Mouse (Mus musculus) intestine, embryonic 16.5 days (tissue): ENCODE measurements around the gene Tbx19. TPM values are rescaled to one million over a fixed set of nuclear protein-coding genes. Genes with fewer than 3 reads are reported as not detected.

Experiments used
- ATAC-seq: fragments of 200-750 bp; cut with Nextera tagmentation; 2 replicates; pipeline ENCODE4 v1.8.0; 2017; ENCODE audit warnings: moderate TSS enrichment, moderate library complexity
- H3K27ac ChIP-seq: fragments of 300-500 bp; sonication (generic); 2 replicates; pipeline ENCODE4 v1.5.1; 2014; ENCODE audit warnings: mild to moderate bottlenecking, low read length
- H3K27me3 ChIP-seq: fragments of 300-500 bp; sonication (generic); replicated peaks from 2 replicates; pipeline ENCODE4 v1.6.1; 2014; ENCODE audit warnings: low read length, control low read depth, mixed read lengths; ENCODE audit not compliant: control insufficient read depth, insufficient read depth
- H3K36me3 ChIP-seq: fragments of 300-500 bp; sonication (generic); 2 replicates; pipeline ENCODE4 v1.6.1; 2014; ENCODE audit warnings: low read length, control low read depth; ENCODE audit not compliant: control insufficient read depth, insufficient read depth
- H3K4me1 ChIP-seq: fragments of 300-500 bp; sonication (generic); 2 replicates; pipeline ENCODE4 v1.6.1; 2014; ENCODE audit warnings: low read length, control low read depth, mixed read lengths; ENCODE audit not compliant: control insufficient read depth, insufficient read depth
- H3K4me2 ChIP-seq: fragments of 300-500 bp; sonication (generic); 2 replicates; pipeline ENCODE4 v1.6.1; 2014; ENCODE audit warnings: low read depth, low read length, control low read depth
- H3K4me3 ChIP-seq: fragments of 300-500 bp; sonication (generic); 2 replicates; pipeline ENCODE4 v1.5.1; 2014; ENCODE audit warnings: mild to moderate bottlenecking, low read length
- H3K9ac ChIP-seq: fragments of 300-500 bp; sonication (generic); 2 replicates; pipeline ENCODE4 v1.6.1; 2014; ENCODE audit warnings: low read depth, low read length
- H3K9me3 ChIP-seq: fragments of 300-500 bp; sonication (generic); 2 replicates; pipeline ENCODE4 v1.6.1; 2016; ENCODE audit warnings: low read length, control low read depth; ENCODE audit not compliant: control insufficient read depth
- WGBS: fragments of 180-500 bp; shearing (Covaris S2); extraction: QIAGEN DNeasy Blood & Tissue Kit; methylation state at CpG from one replicate; pipeline ENCODE4 v1.1.7; 2014; 5-methylcytosine and 5-hydroxymethylcytosine counted together
- polyA plus RNA-seq: library from polyadenylated mRNA; unstranded; fragments of >200 nt; fragmentation: Nextera tagmentation; extraction: Ambion mirVana; gene quantifications from 2 replicates; pipeline ENCODE4 v1.2.1, GENCODE M21; 2015

Tbx19 gene
- not detected in 2 replicates for polyA plus RNA-seq

DNA sequence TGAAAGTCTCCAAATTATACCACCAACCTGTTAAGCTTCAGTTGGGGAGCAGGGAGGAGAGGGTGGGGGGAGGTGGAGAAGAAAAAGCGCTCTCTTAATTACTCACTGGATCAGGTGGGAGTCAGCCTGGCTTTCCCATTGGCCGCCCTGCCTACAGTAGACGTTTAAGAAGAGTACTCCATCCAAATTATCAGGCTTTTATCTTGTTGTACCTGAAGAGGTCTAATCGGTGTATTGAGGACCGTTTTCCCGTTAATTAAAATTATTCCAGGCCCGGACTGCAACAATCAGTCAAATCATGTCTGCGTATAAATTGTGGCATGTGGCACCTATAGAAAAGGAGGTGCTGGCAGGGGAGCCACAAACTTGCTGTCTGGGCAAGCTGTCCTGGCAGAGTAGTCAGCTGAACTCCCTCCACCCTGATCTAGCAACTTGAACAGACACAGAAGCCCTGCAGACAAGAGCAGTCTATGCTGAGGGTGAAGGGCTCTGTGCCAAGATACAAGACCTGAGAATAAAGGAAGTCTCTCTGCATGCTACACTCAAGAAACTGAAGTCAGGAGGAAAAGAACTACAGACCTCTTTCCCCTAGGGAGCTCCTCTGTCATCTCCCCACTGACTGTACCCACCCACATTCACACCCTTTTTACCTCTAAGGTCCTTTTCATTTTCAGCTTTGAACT lies at the start of gene Tbx19:
Gene Tbx19, minus strand, starts transcription at position 51 of the 683 bp plus-strand sequence.
- H3K9ac ChIP-seq = no peak within 1 kb of the TSS
- H3K27me3 ChIP-seq = no peaks in the 10 kb centered on the region
- 85% methylated on average over 8 of the region's 8 CpGs for WGBS
- no peak for ATAC-seq
- H3K4me2 ChIP-seq = no peak within 1 kb of the TSS
- H3K36me3 ChIP-seq = no peaks in the 10 kb centered on the region
- H3K4me1 ChIP-seq = no peaks in the 10 kb centered on the region
- H3K4me3 ChIP-seq = no peak within 1 kb of the TSS
- no peak within 1 kb of the TSS for H3K27ac ChIP-seq
- 0 out of 2 replicates have a peak, but pooled peaks cover 3% of the 10 kb centered on the region for H3K9me3 ChIP-seq

DNA sequence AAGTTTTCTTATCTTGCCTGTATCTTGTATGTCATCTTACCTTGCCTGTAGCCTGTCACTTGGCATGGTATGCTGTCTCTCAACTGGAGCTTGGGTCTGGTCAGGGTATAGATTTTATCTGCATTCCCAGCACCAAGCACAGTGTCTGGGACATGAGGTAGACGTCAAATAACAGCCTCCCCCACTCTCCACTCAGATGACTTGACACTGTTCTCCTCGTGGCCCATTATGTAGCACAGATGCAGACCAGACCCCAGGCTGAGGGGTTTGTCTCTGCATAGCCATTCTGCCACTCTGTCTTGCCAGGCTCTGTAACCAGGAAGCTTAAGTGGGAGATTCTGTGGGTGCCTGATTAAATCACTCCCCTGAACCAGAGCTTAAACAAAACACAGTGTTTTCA lies 45.0 kb upstream of the Tbx19 start:
- H3K4me2 ChIP-seq = no peak overlapping the region
- H3K4me1 ChIP-seq = peaks cover 2% of the 10 kb centered on the region; the same call in 1 of the 2 replicates
- H3K36me3 ChIP-seq = no peaks in the 10 kb centered on the region
- 27% methylated on average over 2 of the region's 2 CpGs for whole genome bisulfite sequencing
- H3K9me3 ChIP-seq = no peaks in the 10 kb centered on the region
- ATAC-seq = no peak
- H3K27me3 ChIP-seq = no peaks in the 10 kb centered on the region
- H3K4me3 ChIP-seq = no peak overlapping the region
- no peak overlapping the region for H3K9ac ChIP-seq
- H3K27ac ChIP-seq = no peak overlapping the region

DNA sequence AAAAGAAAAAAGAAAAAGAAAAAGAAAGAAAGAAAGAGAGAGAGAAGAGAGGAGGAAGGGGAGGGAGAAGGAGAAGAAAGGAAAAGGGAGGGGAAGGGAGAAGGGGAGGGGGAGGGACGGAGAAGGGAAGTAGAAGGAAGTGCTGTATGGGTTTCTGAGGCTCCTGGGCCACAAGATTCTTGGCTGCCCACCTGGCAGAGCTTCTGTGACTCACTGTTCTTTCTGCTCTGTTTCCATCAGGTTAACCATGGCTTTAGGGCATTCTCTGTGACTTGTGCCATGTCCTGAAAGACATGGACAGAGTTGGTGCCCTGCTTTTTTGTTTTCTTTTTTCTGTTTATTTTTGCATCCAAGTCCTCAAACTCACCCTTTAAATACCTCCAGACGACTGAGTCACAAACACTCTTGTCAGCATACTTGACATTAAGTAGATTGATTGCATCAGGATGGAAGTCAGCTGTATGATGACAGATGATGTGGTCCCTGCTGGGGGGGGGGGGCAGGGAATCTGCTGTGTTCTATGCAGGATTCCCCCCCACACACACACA lies 43.0 kb upstream of the Tbx19 start:
- Histone ChIP-seq H3K4me3 (no peak overlapping the region), H3K27me3 (no peaks in the 10 kb centered on the region), H3K27ac (no peak overlapping the region), H3K9me3 (no peaks in the 10 kb centered on the region), H3K9ac (no peak overlapping the region), H3K4me2 (no peak overlapping the region), H3K4me1 (peaks cover 2% of the 10 kb centered on the region; the same call in 1 of the 2 replicates), H3K36me3 (no peaks in the 10 kb centered on the region)
- no peak for ATAC-seq
- WGBS = 55% methylated on average over 2 of the region's 2 CpGs

DNA sequence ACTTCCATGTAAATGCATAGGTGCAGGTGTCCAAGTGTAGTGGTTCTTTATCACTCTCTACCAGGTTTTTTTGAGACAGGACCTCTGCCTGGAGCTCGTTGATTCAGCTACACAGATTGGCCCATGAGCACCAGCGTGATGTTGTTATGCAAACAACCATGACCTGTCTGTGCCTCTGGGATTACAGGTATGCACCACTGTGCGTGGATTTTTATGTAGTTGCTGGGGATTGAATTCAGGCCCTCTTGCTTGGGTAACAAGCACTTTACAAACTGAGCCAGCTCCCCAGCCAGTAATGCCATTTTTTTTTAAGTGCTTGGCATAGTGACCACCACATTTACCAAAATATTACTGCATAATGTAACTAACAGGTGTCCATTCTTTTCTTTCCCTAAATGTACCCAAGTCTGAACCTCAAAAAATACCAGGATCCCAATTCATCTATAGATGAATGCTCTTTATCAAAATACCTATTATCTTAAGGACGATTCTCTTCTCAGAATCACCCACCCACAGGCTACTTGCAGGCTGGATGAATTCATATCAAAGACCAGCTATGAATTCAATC lies 41.0 kb upstream of the Tbx19 start:
- Histone ChIP-seq H3K4me3 (no peak overlapping the region), H3K27ac (no peak overlapping the region), H3K36me3 (no peaks in the 10 kb centered on the region), H3K4me2 (no peak overlapping the region), H3K27me3 (no peaks in the 10 kb centered on the region), H3K9me3 (no peaks in the 10 kb centered on the region), H3K4me1 (peaks cover 6% of the 10 kb centered on the region; the same call in 1 of the 2 replicates), H3K9ac (no peak overlapping the region)
- WGBS = 74% methylated on average over 4 of the region's 4 CpGs
- no peak for ATAC-seq

DNA sequence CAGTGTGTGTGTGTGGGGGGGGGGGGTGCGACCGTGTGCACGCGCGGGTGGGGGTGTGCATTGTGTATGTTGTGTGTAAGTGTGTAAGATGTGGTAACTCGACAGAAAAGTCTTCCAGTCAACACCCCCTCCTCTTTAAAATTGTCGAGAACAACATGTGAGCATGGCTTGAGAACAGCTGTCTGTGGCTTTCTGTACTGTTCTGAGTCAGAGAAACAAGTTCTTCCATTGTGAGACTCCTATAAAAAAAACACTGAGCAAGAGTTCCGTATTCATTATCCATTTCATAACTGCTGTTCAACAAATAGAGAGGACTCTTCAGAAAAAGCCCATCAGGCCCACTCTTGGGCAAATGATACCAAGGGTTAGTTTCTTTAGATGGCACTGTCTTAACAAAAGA lies 40.2 kb upstream of the Tbx19 start:
- H3K4me1 ChIP-seq = peaks cover 6% of the 10 kb centered on the region; the same call in 1 of the 2 replicates
- H3K9me3 ChIP-seq = no peaks in the 10 kb centered on the region
- no peak overlapping the region for H3K27ac ChIP-seq
- H3K27me3 ChIP-seq = no peaks in the 10 kb centered on the region
- H3K4me2 ChIP-seq = no peak overlapping the region
- 73% methylated on average over 8 of the region's 8 CpGs for WGBS
- H3K36me3 ChIP-seq = no peaks in the 10 kb centered on the region
- no peak overlapping the region for H3K9ac ChIP-seq
- no peak for ATAC-seq
- no peak overlapping the region for H3K4me3 ChIP-seq

DNA sequence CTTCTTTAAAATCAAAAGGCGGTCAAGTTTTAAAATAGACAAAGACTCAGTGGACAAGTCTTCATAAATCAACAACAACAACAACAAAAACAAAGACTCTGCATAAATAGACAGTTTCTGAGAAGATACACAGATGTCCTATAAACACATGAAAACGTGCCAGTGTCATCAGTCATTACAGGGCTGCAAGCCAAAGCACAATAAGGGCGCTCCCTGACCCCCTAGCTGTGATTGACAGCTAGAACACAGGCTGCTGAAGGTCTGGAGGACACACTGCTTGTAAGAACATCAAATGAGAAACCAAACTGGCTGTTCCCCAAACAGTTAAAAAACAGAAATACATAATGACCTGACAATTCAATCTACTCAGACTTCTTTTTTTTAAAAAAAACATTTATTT lies 39.1 kb upstream of the Tbx19 start:
- ATAC-seq = no peak
- WGBS = 75% methylated on average over 3 of the region's 3 CpGs
- Histone ChIP-seq H3K4me3 (no peak overlapping the region), H3K4me2 (no peak overlapping the region), H3K27ac (no peak overlapping the region), H3K9me3 (no peaks in the 10 kb centered on the region), H3K4me1 (peaks cover 16% of the 10 kb centered on the region), H3K27me3 (no peaks in the 10 kb centered on the region), H3K36me3 (no peaks in the 10 kb centered on the region), H3K9ac (no peak overlapping the region)

DNA sequence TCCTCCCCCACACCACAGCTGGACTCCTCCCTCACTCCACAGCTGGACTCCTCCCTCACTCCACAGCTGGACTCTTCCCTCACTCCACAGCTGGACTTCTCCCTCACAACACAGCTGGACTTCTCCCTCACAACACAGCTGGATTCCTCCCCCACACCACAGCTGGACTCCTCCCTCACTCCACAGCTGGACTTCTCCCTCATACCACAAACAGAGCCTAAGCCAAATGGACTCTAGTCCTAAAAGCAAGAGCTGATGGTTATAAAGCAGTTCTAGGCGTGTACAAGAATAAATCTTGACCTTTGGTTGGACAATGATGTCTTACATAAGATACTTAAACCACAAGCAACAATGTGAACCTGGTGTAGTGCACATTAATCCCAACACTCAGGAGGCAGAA lies 38.4 kb upstream of the Tbx19 start:
- Histone ChIP-seq H3K27me3 (no peaks in the 10 kb centered on the region), H3K36me3 (no peaks in the 10 kb centered on the region), H3K9me3 (no peaks in the 10 kb centered on the region), H3K4me2 (no peak overlapping the region), H3K9ac (no peak overlapping the region), H3K4me1 (peaks cover 18% of the 10 kb centered on the region), H3K27ac (no peak overlapping the region), H3K4me3 (no peak overlapping the region)
- WGBS = 45% methylated on average over 1 of the region's 1 CpGs
- no peak for ATAC-seq

DNA sequence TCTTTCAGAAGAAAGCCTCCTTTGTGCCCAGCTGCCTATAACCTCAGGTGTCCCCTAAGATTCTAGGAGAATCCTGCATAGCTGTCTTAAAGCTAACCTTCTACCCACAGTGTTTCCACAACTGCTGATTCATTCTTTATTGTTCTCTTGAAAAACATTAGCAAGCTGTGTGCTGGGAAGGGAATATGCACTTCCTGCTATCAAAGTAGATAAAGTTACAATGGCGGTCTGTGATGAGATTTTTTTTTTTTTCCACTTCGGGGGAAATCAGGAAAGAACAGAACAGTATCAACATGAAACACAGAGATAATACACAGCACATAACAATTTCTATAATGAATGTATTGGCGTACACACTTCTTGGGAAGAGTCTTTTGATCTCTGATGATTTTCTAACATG lies 37.3 kb upstream of the Tbx19 start:
- 48% methylated on average over 3 of the region's 3 CpGs for WGBS
- H3K27ac ChIP-seq = peak overlapping the region; percentile 45; the same call in 1 of the 2 replicates
- no peak for ATAC-seq

DNA sequence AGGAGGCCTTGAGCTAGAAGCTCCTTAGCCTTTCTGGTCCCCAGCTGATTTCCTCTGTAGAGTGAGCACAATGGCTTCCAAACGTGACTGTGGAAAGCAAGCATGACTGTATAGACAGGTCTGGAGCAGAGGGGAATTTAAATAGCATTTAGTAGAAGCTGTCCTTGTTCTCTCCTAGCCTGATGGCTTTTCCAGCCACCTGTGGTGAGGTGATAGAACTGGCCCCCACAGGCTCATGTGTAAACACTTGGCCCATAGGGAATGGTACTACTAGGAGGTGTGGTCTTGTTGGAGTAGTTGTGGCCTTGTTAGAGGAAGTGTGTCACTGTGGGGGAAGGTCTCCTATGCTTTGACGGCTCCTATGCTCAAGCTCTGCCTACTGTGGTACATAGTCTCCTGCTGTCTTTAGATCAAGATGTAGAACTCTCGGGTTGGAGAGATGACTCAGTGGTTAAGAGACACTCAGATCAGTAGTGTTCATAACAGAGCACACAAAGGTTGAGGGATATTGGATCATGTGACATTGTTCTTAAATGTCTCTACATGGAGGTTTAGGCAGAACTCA lies 34.9 kb upstream of the Tbx19 start:
- 70% methylated on average over 3 of the region's 3 CpGs for WGBS
- no peaks in the 10 kb centered on the region for H3K27me3 ChIP-seq
- peaks cover 18% of the 10 kb centered on the region for H3K4me1 ChIP-seq
- H3K4me2 ChIP-seq = no peak overlapping the region
- no peaks in the 10 kb centered on the region for H3K36me3 ChIP-seq
- no peak overlapping the region for H3K9ac ChIP-seq
- H3K4me3 ChIP-seq = no peak overlapping the region
- no peaks in the 10 kb centered on the region for H3K9me3 ChIP-seq
- no peak for ATAC-seq
- H3K27ac ChIP-seq = peak overlapping the region; percentile 69

More for the DNA sequence above, 37.3 kb upstream of the Tbx19 start:
- no peaks in the 10 kb centered on the region for H3K36me3 ChIP-seq
- H3K4me1 ChIP-seq = peaks cover 18% of the 10 kb centered on the region
- no peak overlapping the region for H3K4me3 ChIP-seq
- H3K9me3 ChIP-seq = no peaks in the 10 kb centered on the region
- H3K27me3 ChIP-seq = no peaks in the 10 kb centered on the region
- H3K9ac ChIP-seq = no peak overlapping the region
- H3K4me2 ChIP-seq = no peak overlapping the region
